8 mouse cellular contexts compared by ENCODE assay signal in the genomic region with DNA sequence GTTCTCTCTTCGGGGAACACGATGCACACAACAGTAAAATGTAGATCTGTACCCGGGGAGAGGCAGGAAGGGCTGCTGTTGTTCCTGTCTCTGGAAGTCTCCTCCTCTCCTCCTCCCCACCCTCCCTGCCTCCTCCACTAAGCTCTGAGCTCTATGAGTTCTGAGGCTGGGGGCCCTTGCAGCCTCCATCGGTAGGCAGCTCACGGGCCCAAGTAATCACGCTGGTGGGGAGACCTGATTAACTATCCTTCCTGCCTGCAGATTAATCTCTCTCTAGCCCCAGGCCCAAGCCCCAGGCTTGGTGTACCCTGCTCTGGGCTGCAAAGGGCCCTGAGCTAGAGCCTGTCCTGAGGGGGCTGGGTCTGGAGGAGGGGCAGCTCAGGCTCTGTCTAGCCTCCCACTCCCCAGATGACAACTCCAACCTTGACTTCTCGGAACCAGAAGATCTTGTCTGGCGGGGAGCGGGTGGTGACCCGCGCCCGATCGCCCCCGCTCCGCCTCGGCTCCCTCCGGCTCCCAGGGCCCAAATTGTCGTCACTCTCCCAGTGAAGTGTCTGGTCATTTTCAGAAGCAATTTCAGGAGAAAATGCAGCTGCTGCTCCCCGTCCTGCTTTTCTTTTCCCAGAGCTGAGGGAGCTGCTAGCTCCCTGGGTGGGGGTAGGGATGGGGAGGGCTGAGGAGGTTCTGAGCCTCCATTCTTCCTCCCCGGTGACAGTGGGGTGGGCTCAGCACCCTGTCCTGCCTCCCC. TPM values are rescaled to one million over a fixed set of nuclear protein-coding genes. Genes with fewer than 3 reads are reported as not detected.
DNase-seq lines count a peak whose midpoint lies in the region; ATAC-seq and TF ChIP-seq lines count a peak whose summit lies in the region.

No protein-coding gene starts in this region.

- peaks cover 2% of the 10 kb centered on the region; the same call in 1 of the 2 replicates for H3K4me1 ChIP-seq in liver, embryonic 11.5 days (replicated peaks; ENCODE audit: control insufficient read depth, insufficient read depth, low read length)
- H3K4me1 ChIP-seq in forebrain, embryonic 15.5 days: peaks cover 12% of the 10 kb centered on the region
- peaks cover 14% of the 10 kb centered on the region; the same call in 1 of the 2 replicates for H3K4me1 ChIP-seq in hindbrain, postnatal 0 days (ENCODE audit: insufficient read depth, low read length)
- H3K4me1 ChIP-seq in olfactory bulb, adult 2 months (ENCODE audit: control insufficient read depth, insufficient read depth, low read length): peaks cover 28% of the 10 kb centered on the region

- peaks cover 36% of the 10 kb centered on the region for H3K27me3 ChIP-seq in liver, embryonic 11.5 days (replicated peaks; ENCODE audit: control insufficient read depth, insufficient read depth, low read length)
- H3K27me3 ChIP-seq in forebrain, embryonic 15.5 days: no peaks in the 10 kb centered on the region; the same call in 1 of the 2 replicates
- H3K27me3 ChIP-seq in hindbrain, postnatal 0 days (ENCODE audit: insufficient read depth, low read length): no peaks in the 10 kb centered on the region

- H3K9ac ChIP-seq in liver, embryonic 11.5 days (ENCODE audit: low read depth, low read length): no peak overlapping the region
- 0 out of 2 replicates have a peak overlapping the region, but pooled peaks have one; percentile 16 for H3K9ac ChIP-seq in forebrain, embryonic 15.5 days (replicated peaks)
- H3K9ac ChIP-seq in hindbrain, postnatal 0 days (replicated peaks; ENCODE audit: low read length): no peak overlapping the region

- TF ChIP-seq CTCF in hindbrain, postnatal 0 days (IDR thresholded peaks at IDR 0.05; ENCODE audit: low read depth): no peak
- no peak for TF ChIP-seq CTCF in olfactory bulb, adult 2 months (IDR thresholded peaks at IDR 0.05; ENCODE audit: insufficient read depth, low read depth, low read length)

- no peak for TF ChIP-seq POLR2A in olfactory bulb, adult 2 months (IDR thresholded peaks at IDR 0.05; ENCODE audit: insufficient read depth, low read depth, low read length)

- WGBS in liver, embryonic 11.5 days: 14% methylated on average over 20 of the region's 20 CpGs
- 16% methylated on average over 20 of the region's 20 CpGs for WGBS in forebrain, embryonic 15.5 days
- 20% methylated on average over 20 of the region's 20 CpGs for WGBS in hindbrain, postnatal 0 days
- 30% methylated on average over 20 of the region's 20 CpGs for WGBS in olfactory bulb, adult 2 months

- H3K27ac ChIP-seq in liver, embryonic 11.5 days (ENCODE audit: low read depth, low read length): no peak overlapping the region
- no peak overlapping the region for H3K27ac ChIP-seq in forebrain, embryonic 15.5 days (replicated peaks)
- no peak overlapping the region for H3K27ac ChIP-seq in hindbrain, postnatal 0 days
- 0 out of 2 replicates have a peak overlapping the region, but pooled peaks have one; percentile 54 for H3K27ac ChIP-seq in olfactory bulb, adult 2 months (ENCODE audit: insufficient read depth, low read depth, low read length)

- H3K4me2 ChIP-seq in liver, embryonic 11.5 days: peak overlapping the region; percentile 30
- H3K4me2 ChIP-seq in forebrain, embryonic 15.5 days (replicated peaks): peak overlapping the region; percentile 29
- peak overlapping the region; percentile 7 for H3K4me2 ChIP-seq in hindbrain, postnatal 0 days (ENCODE audit: low read depth, low read length)

- no peak for DNase-seq in liver, embryonic 11.5 days (ENCODE audit: low spot score)
- no peak for DNase-seq in liver
- no peak for DNase-seq in hindbrain, postnatal 0 days (ENCODE audit: low spot score)
- DNase-seq in cerebellum, postnatal 4 days (ENCODE audit: low spot score in 2 of 2): no peak
- DNase-seq in adrenal gland, postnatal 25 days: no peak
- no peak for DNase-seq in embryo, embryonic 11 days

- H3K9me3 ChIP-seq in liver, embryonic 11.5 days (ENCODE audit: control insufficient read depth, low read length): no peaks in the 10 kb centered on the region
- H3K9me3 ChIP-seq in forebrain, embryonic 15.5 days: no peaks in the 10 kb centered on the region
- no peaks in the 10 kb centered on the region for H3K9me3 ChIP-seq in hindbrain, postnatal 0 days (ENCODE audit: low read length)

- no peak for ATAC-seq in liver, embryonic 11.5 days (replicated peaks; ENCODE audit: low FRiP score)
- ATAC-seq in forebrain, embryonic 15.5 days (replicated peaks): no peak
- ATAC-seq in hindbrain, postnatal 0 days: peak; percentile 24; the same call in 1 of the 2 replicates

- H3K36me3 ChIP-seq in liver, embryonic 11.5 days (ENCODE audit: control insufficient read depth, insufficient read depth, low read length): no peaks in the 10 kb centered on the region
- no peaks in the 10 kb centered on the region for H3K36me3 ChIP-seq in forebrain, embryonic 15.5 days
- no peaks in the 10 kb centered on the region for H3K36me3 ChIP-seq in hindbrain, postnatal 0 days (ENCODE audit: insufficient read depth, low read length)

- H3K4me3 ChIP-seq in liver, embryonic 11.5 days (ENCODE audit: low read depth, low read length): no peak overlapping the region; the same call in 1 of the 2 replicates
- no peak overlapping the region for H3K4me3 ChIP-seq in forebrain, embryonic 15.5 days
- H3K4me3 ChIP-seq in hindbrain, postnatal 0 days (ENCODE audit: low read length): no peak overlapping the region
- peak overlapping the region; percentile 8; the same call in 1 of the 2 replicates for H3K4me3 ChIP-seq in olfactory bulb, adult 2 months (ENCODE audit: insufficient read depth, low read depth, low read length)

RNA-seq across cellular contexts. Expression of a gene that starts 2.4 kb away (rescaled TPM):
- 11.2 and 16.0 TPM in 2 replicates for polyA plus RNA-seq in liver, embryonic 11.5 days (2014; fragmentation: Nextera tagmentation; extraction: Ambion mirVana)
- polyA plus RNA-seq in forebrain, embryonic 15.5 days (2015; fragmentation: Nextera tagmentation; extraction: Ambion mirVana): 4.5 and 6.6 TPM in 2 replicates
- 2.3 and 5.4 TPM in 2 replicates for total RNA-seq in hindbrain, postnatal 0 days (2014; rRNA removed)
- polyA plus RNA-seq in hindbrain, postnatal 0 days (2015; fragmentation: Nextera tagmentation; extraction: Ambion mirVana): 5.6 and 6.7 TPM in 2 replicates
- polyA plus RNA-seq in olfactory bulb, adult 2 months (2012; ENCODE audit: insufficient read depth, insufficient read length, low replicate concordance, missing spikeins): not detected in 2 replicates
- not detected in 2 replicates for total RNA-seq in adrenal gland, postnatal 25 days (2021)

RNA-seq across cellular contexts. Expression of a gene that starts 16.9 kb away (rescaled TPM):
- polyA plus RNA-seq in liver, embryonic 11.5 days (2014; fragmentation: Nextera tagmentation; extraction: Ambion mirVana): 0.14 TPM in 1 of 2 replicates, not detected in the other
- 0.87 and 1.1 TPM in 2 replicates for polyA plus RNA-seq in forebrain, embryonic 15.5 days (2015; fragmentation: Nextera tagmentation; extraction: Ambion mirVana)
- 0.21 and 0.36 TPM in 2 replicates for total RNA-seq in hindbrain, postnatal 0 days (2014; rRNA removed)
- 0.50 and 0.53 TPM in 2 replicates for polyA plus RNA-seq in hindbrain, postnatal 0 days (2015; fragmentation: Nextera tagmentation; extraction: Ambion mirVana)
- polyA plus RNA-seq in olfactory bulb, adult 2 months (2012; ENCODE audit: insufficient read depth, insufficient read length, low replicate concordance, missing spikeins): not detected in 2 replicates
- 0.33 and 1.1 TPM in 2 replicates for total RNA-seq in adrenal gland, postnatal 25 days (2021)

RNA-seq across cellular contexts. Expression of a gene that starts 17.5 kb away (rescaled TPM):
- polyA plus RNA-seq in liver, embryonic 11.5 days (2014; fragmentation: Nextera tagmentation; extraction: Ambion mirVana): 2.6 and 2.8 TPM in 2 replicates
- polyA plus RNA-seq in forebrain, embryonic 15.5 days (2015; fragmentation: Nextera tagmentation; extraction: Ambion mirVana): 4.0 and 4.1 TPM in 2 replicates
- total RNA-seq in hindbrain, postnatal 0 days (2014; rRNA removed): 9.9 and 11.5 TPM in 2 replicates
- polyA plus RNA-seq in hindbrain, postnatal 0 days (2015; fragmentation: Nextera tagmentation; extraction: Ambion mirVana): 2.4 and 2.5 TPM in 2 replicates
- polyA plus RNA-seq in olfactory bulb, adult 2 months (2012; ENCODE audit: insufficient read depth, insufficient read length, low replicate concordance, missing spikeins): not detected in 2 replicates
- 12.3 and 13.5 TPM in 2 replicates for total RNA-seq in adrenal gland, postnatal 25 days (2021)

RNA-seq across cellular contexts. Expression of a gene that starts 29.7 kb away (rescaled TPM):
- 5.0 TPM in 2 replicates for polyA plus RNA-seq in liver, embryonic 11.5 days (2014; fragmentation: Nextera tagmentation; extraction: Ambion mirVana)
- 0.60 and 0.74 TPM in 2 replicates for polyA plus RNA-seq in forebrain, embryonic 15.5 days (2015; fragmentation: Nextera tagmentation; extraction: Ambion mirVana)
- 1.9 and 2.9 TPM in 2 replicates for total RNA-seq in hindbrain, postnatal 0 days (2014; rRNA removed)
- polyA plus RNA-seq in hindbrain, postnatal 0 days (2015; fragmentation: Nextera tagmentation; extraction: Ambion mirVana): 2.3 TPM in 2 replicates
- not detected in 2 replicates for polyA plus RNA-seq in olfactory bulb, adult 2 months (2012; ENCODE audit: insufficient read depth, insufficient read length, low replicate concordance, missing spikeins)
- total RNA-seq in adrenal gland, postnatal 25 days (2021): 10.9 and 11.4 TPM in 2 replicates

RNA-seq across cellular contexts. Expression of a gene that starts 37.7 kb away (rescaled TPM):
- 0.17 and 0.22 TPM in 2 replicates for polyA plus RNA-seq in liver, embryonic 11.5 days (2014; fragmentation: Nextera tagmentation; extraction: Ambion mirVana)
- not detected in 2 replicates for polyA plus RNA-seq in forebrain, embryonic 15.5 days (2015; fragmentation: Nextera tagmentation; extraction: Ambion mirVana)
- 0.14 TPM in 1 of 2 replicates, not detected in the other for total RNA-seq in hindbrain, postnatal 0 days (2014; rRNA removed)
- not detected in 2 replicates for polyA plus RNA-seq in hindbrain, postnatal 0 days (2015; fragmentation: Nextera tagmentation; extraction: Ambion mirVana)
- not detected in 2 replicates for polyA plus RNA-seq in olfactory bulb, adult 2 months (2012; ENCODE audit: insufficient read depth, insufficient read length, low replicate concordance, missing spikeins)
- total RNA-seq in adrenal gland, postnatal 25 days (2021): 0.57 and 1.3 TPM in 2 replicates
